Mouse (Mus musculus) hindbrain, embryonic 11.5 days (tissue): ENCODE measurements around the gene Bicral. TPM values are rescaled to one million over a fixed set of nuclear protein-coding genes. Genes with fewer than 3 reads are reported as not detected.

Source experiments
- ATAC-seq: fragments of 200-750 bp; cut with Nextera tagmentation; 2 replicates; pipeline ENCODE4 v1.8.0; 2017; ENCODE audit warnings: mild to moderate bottlenecking, moderate TSS enrichment, moderate library complexity; ENCODE audit not compliant: low FRiP score
- DNase-seq: peaks from one replicate; pipeline ENCODE4 v3.0.0-alpha.2; 2015; ENCODE audit warnings: low spot score
- H3K27ac ChIP-seq: fragments of 300-500 bp; sonication (generic); 2 replicates; pipeline ENCODE4 v1.5.1; 2014; ENCODE audit warnings: mild to moderate bottlenecking, low read depth, low read length
- H3K27me3 ChIP-seq: fragments of 300-500 bp; sonication (generic); 2 replicates; pipeline ENCODE4 v1.6.1; 2014; ENCODE audit warnings: mild to moderate bottlenecking, low read length, moderate library complexity, mixed read lengths; ENCODE audit not compliant: control insufficient read depth, insufficient read depth
- H3K36me3 ChIP-seq: fragments of 300-500 bp; sonication (generic); 2 replicates; pipeline ENCODE4 v1.6.1; 2014; ENCODE audit warnings: mild to moderate bottlenecking, low read length, moderate library complexity, mixed read lengths; ENCODE audit not compliant: control insufficient read depth, insufficient read depth
- H3K4me1 ChIP-seq: fragments of 300-500 bp; sonication (generic); replicated peaks from 2 replicates; pipeline ENCODE4 v1.6.1; 2014; ENCODE audit warnings: low read length, mixed read lengths; ENCODE audit not compliant: control insufficient read depth, insufficient read depth
- H3K4me2 ChIP-seq: fragments of 300-500 bp; sonication (generic); replicated peaks from 2 replicates; pipeline ENCODE4 v1.6.1; 2014; ENCODE audit warnings: mild to moderate bottlenecking, low read depth, low read length
- H3K4me3 ChIP-seq: fragments of 300-500 bp; sonication (generic); 2 replicates; pipeline ENCODE4 v1.5.1; 2014; ENCODE audit warnings: low read depth, low read length
- H3K9ac ChIP-seq: fragments of 300-500 bp; sonication (generic); 2 replicates; pipeline ENCODE4 v1.6.1; 2014; ENCODE audit warnings: low read depth, low read length
- H3K9me3 ChIP-seq: fragments of 300-500 bp; sonication (generic); 2 replicates; pipeline ENCODE4 v1.6.1; 2016; ENCODE audit warnings: low read length; ENCODE audit not compliant: control insufficient read depth
- WGBS: fragments of 180-500 bp; shearing (Covaris S2); extraction: QIAGEN DNeasy Blood & Tissue Kit; methylation state at CpG from one replicate; pipeline ENCODE4 v1.1.7; 2014; 5-methylcytosine and 5-hydroxymethylcytosine counted together
- polyA plus RNA-seq: library from polyadenylated mRNA; unstranded; fragments of >200 nt; fragmentation: Nextera tagmentation; extraction: Ambion mirVana; gene quantifications from 2 replicates; pipeline ENCODE4 v1.2.1, GENCODE M21; 2014

Gene Bicral
- polyA plus RNA-seq, 1 experiment from 2014 or later, result 5.5 TPM

- no peak for ATAC-seq
- Histone ChIP-seq H3K27me3 (no peaks in the 10 kb centered on the region; the same call in 1 of the 2 replicates), H3K4me2 (peak overlapping the region; percentile 84), H3K9ac (peak overlapping the region; percentile 70), H3K36me3 (no peaks in the 10 kb centered on the region), H3K4me3 (peak overlapping the region; percentile 69), H3K4me1 (peaks cover 4% of the 10 kb centered on the region; the same call in 1 of the 2 replicates), H3K27ac (peak overlapping the region; percentile 80; the same call in 1 of the 2 replicates), H3K9me3 (no peaks in the 10 kb centered on the region)
- WGBS, result 28% methylated on average over 16 of the region's 16 CpGs
- no peak for DNase-seq
Observed at GRCm38 (mm10) chr17:46751056-46751793, 107.1 kb downstream of the Bicral start.

DNA sequence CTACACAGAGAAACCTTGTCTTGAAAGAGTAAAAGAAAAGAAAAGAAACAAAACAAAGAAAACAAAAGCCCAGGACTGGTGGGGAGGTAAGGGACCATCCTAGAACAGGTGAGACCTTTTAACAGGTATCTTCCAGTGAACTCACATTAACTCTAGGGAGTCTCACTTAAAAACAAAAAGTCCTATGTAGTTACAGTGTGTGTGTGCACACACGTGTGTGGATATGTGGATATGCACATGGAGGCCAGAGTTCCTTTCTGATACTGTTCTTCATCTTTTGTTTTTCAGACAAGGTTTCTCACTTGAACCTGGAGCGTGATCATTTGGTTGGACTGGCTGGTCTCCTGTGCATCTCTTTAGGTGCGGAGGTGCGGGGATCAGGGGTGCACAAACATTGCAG lies 107.7 kb downstream of the Bicral start:
- Histone ChIP-seq H3K27ac (no peak overlapping the region), H3K9ac (peak overlapping the region; percentile 70), H3K9me3 (no peaks in the 10 kb centered on the region), H3K4me2 (peak overlapping the region; percentile 84; the same call in 1 of the 2 replicates), H3K36me3 (no peaks in the 10 kb centered on the region), H3K4me3 (no peak overlapping the region), H3K27me3 (no peaks in the 10 kb centered on the region; the same call in 1 of the 2 replicates), H3K4me1 (peaks cover 4% of the 10 kb centered on the region; the same call in 1 of the 2 replicates)
- ATAC-seq (no peak), DNase-seq (no peak)
- 99% methylated on average over 4 of the region's 4 CpGs for WGBS

DNA sequence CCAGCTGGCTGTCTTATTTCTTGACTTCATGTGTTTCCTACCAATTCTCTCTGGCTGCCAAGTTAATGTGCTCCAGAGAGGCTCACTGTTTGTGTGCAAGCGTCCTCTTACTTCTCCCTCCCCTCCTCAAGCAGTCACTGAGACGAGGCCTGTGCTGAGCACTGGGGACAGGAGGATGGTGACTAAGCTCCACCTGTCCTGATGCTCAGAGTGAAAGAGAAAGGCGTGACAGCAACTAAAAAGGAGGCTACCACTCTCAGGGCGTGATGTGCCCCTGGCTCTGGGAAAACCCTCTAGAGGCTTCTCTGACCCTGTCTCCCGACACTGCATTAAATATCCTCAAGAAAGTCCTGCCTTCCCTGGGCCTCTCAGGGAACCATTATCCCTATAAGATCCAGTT lies 109.0 kb downstream of the Bicral start:
- Histone ChIP-seq H3K4me3 (no peak overlapping the region), H3K9me3 (no peaks in the 10 kb centered on the region), H3K4me1 (peaks cover 4% of the 10 kb centered on the region; the same call in 1 of the 2 replicates), H3K27ac (no peak overlapping the region), H3K4me2 (no peak overlapping the region), H3K36me3 (no peaks in the 10 kb centered on the region), H3K27me3 (no peaks in the 10 kb centered on the region; the same call in 1 of the 2 replicates), H3K9ac (no peak overlapping the region)
- DNase-seq (no peak), ATAC-seq (no peak)
- 91% methylated on average over 5 of the region's 5 CpGs for WGBS

Other genes starting within 250 kb of the Bicral start
- 16.0 and 21.5 TPM in 2 replicates for gene Ptk7, start 229.0 kb downstream of the Bicral start, polyA plus RNA-seq
- gene Klc4, start 212.5 kb downstream of the Bicral start, polyA plus RNA-seq, result 22.7 and 29.8 TPM in 2 replicates
- 94.8 and 95.2 TPM in 2 replicates for gene Mrpl2, start 212.3 kb downstream of the Bicral start, polyA plus RNA-seq
- 25.9 and 30.5 TPM in 2 replicates for gene Cul7, start 208.1 kb downstream of the Bicral start, polyA plus RNA-seq
- 57.9 and 58.4 TPM in 2 replicates for gene Rrp36, start 184.1 kb downstream of the Bicral start, polyA plus RNA-seq
- gene Mea1, start 179.7 kb downstream of the Bicral start, polyA plus RNA-seq, result 192 and 201 TPM in 2 replicates
- gene Klhdc3, start 177.6 kb downstream of the Bicral start, polyA plus RNA-seq, result 101 and 122 TPM in 2 replicates
- 89.4 and 103 TPM in 2 replicates for gene Ppp2r5d, start 153.4 kb downstream of the Bicral start, polyA plus RNA-seq
- 12.5 and 14.6 TPM in 2 replicates for gene Pex6, start 147.0 kb downstream of the Bicral start, polyA plus RNA-seq
- 0.40 and 0.48 TPM in 2 replicates for gene Gnmt, start 129.3 kb downstream of the Bicral start, polyA plus RNA-seq
- gene Cnpy3, start 106.3 kb downstream of the Bicral start, polyA plus RNA-seq, result 53.4 and 53.9 TPM in 2 replicates
- 0.34 and 0.53 TPM in 2 replicates for gene Ptcra, start 94.8 kb downstream of the Bicral start, polyA plus RNA-seq
- 48.4 and 49.2 TPM in 2 replicates for gene 2310039H08Rik, start 85.8 kb downstream of the Bicral start, polyA plus RNA-seq
- 149 and 155 TPM in 2 replicates for gene Rpl7l1, start 75.8 kb downstream of the Bicral start, polyA plus RNA-seq
- 74.1 and 84.3 TPM in 2 replicates for gene Tbcc, start 32.2 kb upstream of the Bicral start, polyA plus RNA-seq
- gene Prph2, start 52.0 kb upstream of the Bicral start, polyA plus RNA-seq, result not detected in 2 replicates
- gene Ubr2, start 152.1 kb upstream of the Bicral start, polyA plus RNA-seq, result 17.7 and 23.8 TPM in 2 replicates